Mouse (Mus musculus): ENCODE measurements at regions not wholly inside any gene's neighbourhood (a gene's known extent, or its start where the extent isn't known, plus 50 kb on each side); places are given as distances from the start of the nearest gene placed in this dataset.

- H3K4me1 ChIP-seq (ENCODE audit: control insufficient read depth, insufficient read depth, low read length), result no peaks in the 10 kb centered on the region
- 77% methylated on average over 2 of the region's 2 CpGs for WGBS
- TF ChIP-seq POLR2A (IDR thresholded peaks at IDR 0.05; ENCODE audit: low read depth, low read length) (no peak), CTCF (conservative IDR thresholded peaks at IDR 0.05; ENCODE audit: insufficient read depth, insufficient read length, low read depth, low read length) (no peak)
- H3K4me3 ChIP-seq (ENCODE audit: insufficient read depth, low read depth, low read length), result no peak overlapping the region
- no peaks in the 10 kb centered on the region for H3K36me3 ChIP-seq (ENCODE audit: control insufficient read depth, insufficient read depth, low read length)
- H3K27ac ChIP-seq (ENCODE audit: insufficient read depth, low read depth, low read length), result no peak overlapping the region
- no peaks in the 10 kb centered on the region for H3K27me3 ChIP-seq (replicated peaks; ENCODE audit: control insufficient read depth, insufficient read depth, low read length)
- DNase-seq, result no peak
Measured at GRCm38 (mm10) chr12:104598056-104598455, 124.9 kb upstream of the Gsc start.

- TF ChIP-seq CTCF (conservative IDR thresholded peaks at IDR 0.05; ENCODE audit: insufficient read depth, insufficient read length, low read depth, low read length) (no peak), POLR2A (IDR thresholded peaks at IDR 0.05; ENCODE audit: low read depth, low read length) (no peak)
- DNase-seq, result peak; percentile 63
- WGBS, result 37% methylated on average over 19 of the region's 19 CpGs
- Histone ChIP-seq H3K27me3 (replicated peaks; ENCODE audit: control insufficient read depth, insufficient read depth, low read length) (no peaks in the 10 kb centered on the region), H3K4me3 (ENCODE audit: insufficient read depth, low read depth, low read length) (no peak overlapping the region), H3K4me1 (ENCODE audit: control insufficient read depth, insufficient read depth, low read length) (no peaks in the 10 kb centered on the region), H3K36me3 (ENCODE audit: control insufficient read depth, insufficient read depth, low read length) (no peaks in the 10 kb centered on the region), H3K27ac (ENCODE audit: insufficient read depth, low read depth, low read length) (no peak overlapping the region)
Measured at GRCm38 (mm10) chr12:104593526-104594155, 120.5 kb upstream of the Gsc start.

GRCm38 (mm10) chr12:104592791-104593525, 119.8 kb upstream of the Gsc start:
- Histone ChIP-seq H3K4me3 (ENCODE audit: insufficient read depth, low read depth, low read length) (no peak overlapping the region), H3K36me3 (ENCODE audit: control insufficient read depth, insufficient read depth, low read length) (no peaks in the 10 kb centered on the region), H3K4me1 (ENCODE audit: control insufficient read depth, insufficient read depth, low read length) (no peaks in the 10 kb centered on the region), H3K27ac (ENCODE audit: insufficient read depth, low read depth, low read length) (no peak overlapping the region), H3K27me3 (replicated peaks; ENCODE audit: control insufficient read depth, insufficient read depth, low read length) (no peaks in the 10 kb centered on the region)
- TF ChIP-seq POLR2A (IDR thresholded peaks at IDR 0.05; ENCODE audit: low read depth, low read length) (no peak), CTCF (conservative IDR thresholded peaks at IDR 0.05; ENCODE audit: insufficient read depth, insufficient read length, low read depth, low read length) (no peak)
- DNase-seq, result no peak
- WGBS, result 64% methylated on average over 20 of the region's 21 CpGs

GRCm38 (mm10) chr12:104591571-104591970, 118.4 kb upstream of the Gsc start:
- DNase-seq, result no peak
- no peak for TF ChIP-seq CTCF (conservative IDR thresholded peaks at IDR 0.05; ENCODE audit: insufficient read depth, insufficient read length, low read depth, low read length)
- TF ChIP-seq POLR2A (IDR thresholded peaks at IDR 0.05; ENCODE audit: low read depth, low read length), result no peak
- H3K27me3 ChIP-seq (replicated peaks; ENCODE audit: control insufficient read depth, insufficient read depth, low read length), result no peaks in the 10 kb centered on the region
- H3K4me1 ChIP-seq (ENCODE audit: control insufficient read depth, insufficient read depth, low read length), result no peaks in the 10 kb centered on the region
- 90% methylated on average over 7 of the region's 7 CpGs for WGBS
- H3K27ac ChIP-seq (ENCODE audit: insufficient read depth, low read depth, low read length), result no peak overlapping the region
- H3K36me3 ChIP-seq (ENCODE audit: control insufficient read depth, insufficient read depth, low read length), result no peaks in the 10 kb centered on the region
- no peak overlapping the region for H3K4me3 ChIP-seq (ENCODE audit: insufficient read depth, low read depth, low read length)

GRCm38 (mm10) chr12:104590291-104590690, 117.2 kb upstream of the Gsc start:
- DNase-seq, result no peak
- WGBS, result 90% methylated on average over 8 of the region's 8 CpGs
- H3K27me3 ChIP-seq (replicated peaks; ENCODE audit: control insufficient read depth, insufficient read depth, low read length), result no peaks in the 10 kb centered on the region
- no peak overlapping the region for H3K4me3 ChIP-seq (ENCODE audit: insufficient read depth, low read depth, low read length)
- H3K4me1 ChIP-seq (ENCODE audit: control insufficient read depth, insufficient read depth, low read length), result no peaks in the 10 kb centered on the region
- H3K36me3 ChIP-seq (ENCODE audit: control insufficient read depth, insufficient read depth, low read length), result no peaks in the 10 kb centered on the region
- no peak overlapping the region for H3K27ac ChIP-seq (ENCODE audit: insufficient read depth, low read depth, low read length)
- TF ChIP-seq CTCF (conservative IDR thresholded peaks at IDR 0.05; ENCODE audit: insufficient read depth, insufficient read length, low read depth, low read length) (no peak), POLR2A (IDR thresholded peaks at IDR 0.05; ENCODE audit: low read depth, low read length) (no peak)

GRCm38 (mm10) chr12:104584408-104584807, 111.3 kb upstream of the Gsc start:
- Histone ChIP-seq H3K36me3 (ENCODE audit: control insufficient read depth, insufficient read depth, low read length) (no peaks in the 10 kb centered on the region), H3K4me3 (ENCODE audit: insufficient read depth, low read depth, low read length) (no peak overlapping the region), H3K27me3 (replicated peaks; ENCODE audit: control insufficient read depth, insufficient read depth, low read length) (no peaks in the 10 kb centered on the region), H3K27ac (ENCODE audit: insufficient read depth, low read depth, low read length) (no peak overlapping the region), H3K4me1 (ENCODE audit: control insufficient read depth, insufficient read depth, low read length) (no peaks in the 10 kb centered on the region)
- no peak for DNase-seq
- no peak for TF ChIP-seq POLR2A (IDR thresholded peaks at IDR 0.05; ENCODE audit: low read depth, low read length)
- WGBS, result 62% methylated on average over 9 of the region's 9 CpGs

GRCm38 (mm10) chr12:104580796-104581195, 107.7 kb upstream of the Gsc start:
- no peak overlapping the region for H3K4me3 ChIP-seq (ENCODE audit: insufficient read depth, low read depth, low read length)
- WGBS, result 62% methylated on average over 7 of the region's 7 CpGs
- TF ChIP-seq CTCF (conservative IDR thresholded peaks at IDR 0.05; ENCODE audit: insufficient read depth, insufficient read length, low read depth, low read length) (no peak), POLR2A (IDR thresholded peaks at IDR 0.05; ENCODE audit: low read depth, low read length) (no peak)
- H3K4me1 ChIP-seq (ENCODE audit: control insufficient read depth, insufficient read depth, low read length), result no peaks in the 10 kb centered on the region
- no peaks in the 10 kb centered on the region for H3K36me3 ChIP-seq (ENCODE audit: control insufficient read depth, insufficient read depth, low read length)
- H3K27me3 ChIP-seq (replicated peaks; ENCODE audit: control insufficient read depth, insufficient read depth, low read length), result no peaks in the 10 kb centered on the region
- no peak overlapping the region for H3K27ac ChIP-seq (ENCODE audit: insufficient read depth, low read depth, low read length)
- DNase-seq, result no peak

Measured in kidney, adult 2 months (tissue).